Mouse (Mus musculus): ENCODE measurements at regions not wholly inside any gene's neighbourhood (a gene's known extent, or its start where the extent isn't known, plus 50 kb on each side); places are given as distances from the start of the nearest gene placed in this dataset.

DNA sequence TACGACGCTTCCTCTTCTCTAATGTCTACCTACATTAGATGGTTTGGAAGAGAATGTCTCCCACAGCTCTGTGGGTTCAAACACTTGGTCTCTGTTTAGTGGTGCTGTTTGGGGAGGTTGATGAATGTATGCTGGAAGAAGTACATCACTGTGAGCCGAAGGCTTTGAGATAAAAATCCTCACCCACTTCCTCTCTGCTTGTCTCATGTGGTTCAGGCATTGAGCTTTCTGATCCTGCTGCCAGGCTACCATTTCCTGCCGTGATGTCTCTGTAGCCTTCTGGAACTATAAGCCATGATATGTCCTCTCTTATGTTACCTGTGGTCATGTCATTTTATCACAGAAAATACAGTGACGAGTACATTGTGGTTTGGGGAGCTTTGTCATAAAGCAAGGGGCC, 122.5 kb upstream of the Cdh5 start:
- Histone ChIP-seq H3K4me3 (ENCODE audit: low read depth, low read length) (no peak overlapping the region), H3K4me1 (ENCODE audit: control insufficient read depth, insufficient read depth, low read length) (no peaks in the 10 kb centered on the region), H3K9ac (ENCODE audit: low read depth, poor library complexity, severe bottlenecking) (no peak overlapping the region), H3K36me3 (ENCODE audit: control insufficient read depth, insufficient read depth, low read length, poor library complexity, severe bottlenecking) (no peaks in the 10 kb centered on the region), H3K9me3 (replicated peaks; ENCODE audit: control insufficient read depth, insufficient read depth, low read length, poor library complexity, severe bottlenecking) (no peaks in the 10 kb centered on the region), H3K27ac (ENCODE audit: insufficient read depth, low read length) (no peak overlapping the region), H3K27me3 (ENCODE audit: control insufficient read depth, insufficient read depth, low read length, poor library complexity, severe bottlenecking) (no peaks in the 10 kb centered on the region)
- TF ChIP-seq EP300 (IDR thresholded peaks at IDR 0.05; ENCODE audit: insufficient read depth, low read depth, low read length): no peak
- TF ChIP-seq POLR2A (IDR thresholded peaks at IDR 0.05; ENCODE audit: insufficient read depth, low read length): no peak
- TF ChIP-seq CTCF (IDR thresholded peaks at IDR 0.05; ENCODE audit: low read depth, low read length): no peak

- Histone ChIP-seq H3K4me3 (ENCODE audit: low read depth, low read length) (no peak overlapping the region), H3K27me3 (ENCODE audit: control insufficient read depth, insufficient read depth, low read length, poor library complexity, severe bottlenecking) (no peaks in the 10 kb centered on the region), H3K27ac (ENCODE audit: insufficient read depth, low read length) (no peak overlapping the region), H3K4me1 (ENCODE audit: control insufficient read depth, insufficient read depth, low read length) (no peaks in the 10 kb centered on the region), H3K36me3 (ENCODE audit: control insufficient read depth, insufficient read depth, low read length, poor library complexity, severe bottlenecking) (no peaks in the 10 kb centered on the region), H3K9ac (ENCODE audit: low read depth, poor library complexity, severe bottlenecking) (no peak overlapping the region), H3K9me3 (replicated peaks; ENCODE audit: control insufficient read depth, insufficient read depth, low read length, poor library complexity, severe bottlenecking) (no peaks in the 10 kb centered on the region)
- TF ChIP-seq POLR2A (IDR thresholded peaks at IDR 0.05; ENCODE audit: insufficient read depth, low read length) (no peak), EP300 (IDR thresholded peaks at IDR 0.05; ENCODE audit: insufficient read depth, low read depth, low read length) (no peak), CTCF (IDR thresholded peaks at IDR 0.05; ENCODE audit: low read depth, low read length) (no peak)
These were observed 117.4 kb upstream of the Cdh5 start for GRCm38 (mm10) chr8:103983860-103984594.

GRCm38 (mm10) chr8:103985640-103986039, 115.8 kb upstream of the Cdh5 start:
- H3K4me3 ChIP-seq (ENCODE audit: low read depth, low read length): no peak overlapping the region
- no peaks in the 10 kb centered on the region for H3K27me3 ChIP-seq (ENCODE audit: control insufficient read depth, insufficient read depth, low read length, poor library complexity, severe bottlenecking)
- no peak overlapping the region for H3K27ac ChIP-seq (ENCODE audit: insufficient read depth, low read length)
- no peak overlapping the region for H3K9ac ChIP-seq (ENCODE audit: low read depth, poor library complexity, severe bottlenecking)
- H3K4me1 ChIP-seq (ENCODE audit: control insufficient read depth, insufficient read depth, low read length): no peaks in the 10 kb centered on the region
- no peaks in the 10 kb centered on the region for H3K36me3 ChIP-seq (ENCODE audit: control insufficient read depth, insufficient read depth, low read length, poor library complexity, severe bottlenecking)
- no peaks in the 10 kb centered on the region for H3K9me3 ChIP-seq (replicated peaks; ENCODE audit: control insufficient read depth, insufficient read depth, low read length, poor library complexity, severe bottlenecking)
- TF ChIP-seq CTCF (IDR thresholded peaks at IDR 0.05; ENCODE audit: low read depth, low read length) (no peak), EP300 (IDR thresholded peaks at IDR 0.05; ENCODE audit: insufficient read depth, low read depth, low read length) (no peak), POLR2A (IDR thresholded peaks at IDR 0.05; ENCODE audit: insufficient read depth, low read length) (no peak)

DNA sequence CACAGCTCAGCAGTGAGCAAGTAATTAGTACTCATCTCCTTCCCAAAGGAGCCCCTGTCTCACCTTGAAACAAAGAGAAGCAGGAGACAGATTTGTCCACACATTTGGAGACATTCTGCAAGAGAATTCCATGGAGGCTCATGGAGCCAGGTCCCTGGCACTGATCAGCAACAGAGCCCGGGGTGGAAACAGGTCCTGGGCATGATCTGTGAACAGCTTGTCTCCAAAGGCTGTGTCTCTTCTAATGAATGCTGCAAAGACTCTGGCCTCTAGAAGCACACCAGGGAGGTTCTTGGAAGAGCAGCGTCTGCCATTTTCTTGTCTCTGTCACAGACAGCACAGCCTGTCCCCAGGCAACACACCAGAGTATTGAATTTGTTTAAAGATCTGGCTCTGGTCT, 107.5 kb upstream of the Cdh5 start:
- Histone ChIP-seq H3K27ac (ENCODE audit: insufficient read depth, low read length) (no peak overlapping the region), H3K27me3 (ENCODE audit: control insufficient read depth, insufficient read depth, low read length, poor library complexity, severe bottlenecking) (no peaks in the 10 kb centered on the region), H3K9ac (ENCODE audit: low read depth, poor library complexity, severe bottlenecking) (no peak overlapping the region), H3K9me3 (replicated peaks; ENCODE audit: control insufficient read depth, insufficient read depth, low read length, poor library complexity, severe bottlenecking) (no peaks in the 10 kb centered on the region), H3K4me3 (ENCODE audit: low read depth, low read length) (no peak overlapping the region), H3K36me3 (ENCODE audit: control insufficient read depth, insufficient read depth, low read length, poor library complexity, severe bottlenecking) (no peaks in the 10 kb centered on the region), H3K4me1 (ENCODE audit: control insufficient read depth, insufficient read depth, low read length) (no peaks in the 10 kb centered on the region)
- TF ChIP-seq CTCF (IDR thresholded peaks at IDR 0.05; ENCODE audit: low read depth, low read length): no peak
- no peak for TF ChIP-seq EP300 (IDR thresholded peaks at IDR 0.05; ENCODE audit: insufficient read depth, low read depth, low read length)
- no peak for TF ChIP-seq POLR2A (IDR thresholded peaks at IDR 0.05; ENCODE audit: insufficient read depth, low read length)

DNA sequence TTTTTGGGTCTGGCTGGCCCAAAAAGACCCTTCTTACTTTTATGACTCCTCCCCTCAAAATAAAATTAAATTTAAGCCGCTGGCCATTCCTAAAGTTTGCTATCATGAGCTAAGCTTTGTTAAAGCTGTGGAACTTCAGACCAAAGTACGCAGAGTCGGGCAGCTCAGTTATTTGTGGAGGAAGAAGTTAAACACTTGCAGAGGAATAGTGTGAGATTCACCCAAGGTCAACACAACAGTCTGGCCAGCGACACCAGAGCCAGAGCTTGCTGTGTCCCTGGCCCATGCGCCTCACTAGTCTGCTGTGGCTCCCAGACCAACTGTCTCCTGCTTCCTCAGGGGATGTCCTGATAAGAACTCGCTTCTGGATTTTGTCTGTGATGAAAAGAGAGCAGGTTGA, 103.3 kb upstream of the Cdh5 start:
- Histone ChIP-seq H3K27me3 (ENCODE audit: control insufficient read depth, insufficient read depth, low read length, poor library complexity, severe bottlenecking) (no peaks in the 10 kb centered on the region), H3K9ac (ENCODE audit: low read depth, poor library complexity, severe bottlenecking) (no peak overlapping the region), H3K4me3 (ENCODE audit: low read depth, low read length) (no peak overlapping the region), H3K4me1 (ENCODE audit: control insufficient read depth, insufficient read depth, low read length) (no peaks in the 10 kb centered on the region), H3K9me3 (replicated peaks; ENCODE audit: control insufficient read depth, insufficient read depth, low read length, poor library complexity, severe bottlenecking) (no peaks in the 10 kb centered on the region), H3K36me3 (ENCODE audit: control insufficient read depth, insufficient read depth, low read length, poor library complexity, severe bottlenecking) (no peaks in the 10 kb centered on the region), H3K27ac (ENCODE audit: insufficient read depth, low read length) (no peak overlapping the region)
- TF ChIP-seq CTCF (IDR thresholded peaks at IDR 0.05; ENCODE audit: low read depth, low read length): no peak

GRCm38 (mm10) chr8:104007209-104007608, 94.2 kb upstream of the Cdh5 start:
- H3K4me3 ChIP-seq (ENCODE audit: low read depth, low read length): no peak overlapping the region
- H3K27ac ChIP-seq (ENCODE audit: insufficient read depth, low read length): no peak overlapping the region
- no peaks in the 10 kb centered on the region for H3K4me1 ChIP-seq (ENCODE audit: control insufficient read depth, insufficient read depth, low read length)
- H3K9ac ChIP-seq (ENCODE audit: low read depth, poor library complexity, severe bottlenecking): no peak overlapping the region
- TF ChIP-seq EP300 (IDR thresholded peaks at IDR 0.05; ENCODE audit: insufficient read depth, low read depth, low read length): no peak
- TF ChIP-seq CTCF (IDR thresholded peaks at IDR 0.05; ENCODE audit: low read depth, low read length): no peak
- TF ChIP-seq POLR2A (IDR thresholded peaks at IDR 0.05; ENCODE audit: insufficient read depth, low read length): no peak
- no peaks in the 10 kb centered on the region for H3K9me3 ChIP-seq (replicated peaks; ENCODE audit: control insufficient read depth, insufficient read depth, low read length, poor library complexity, severe bottlenecking)
- no peaks in the 10 kb centered on the region; the same call in 1 of the 2 replicates for H3K27me3 ChIP-seq (ENCODE audit: control insufficient read depth, insufficient read depth, low read length, poor library complexity, severe bottlenecking)
- no peaks in the 10 kb centered on the region for H3K36me3 ChIP-seq (ENCODE audit: control insufficient read depth, insufficient read depth, low read length, poor library complexity, severe bottlenecking)
